Mouse (Mus musculus): Measurements from ENCODE around the gene Oas1h. TPM values are rescaled to one million over a fixed set of nuclear protein-coding genes. Genes with fewer than 3 reads are reported as not detected.
A peak's percentile ranks its signal among the peaks of the same experiment; 100 is the strongest.

Gene Oas1h
- not detected in 2 replicates for polyA plus RNA-seq (2016; fragmentation: Nextera tagmentation; extraction: Ambion mirVana)

DNA sequence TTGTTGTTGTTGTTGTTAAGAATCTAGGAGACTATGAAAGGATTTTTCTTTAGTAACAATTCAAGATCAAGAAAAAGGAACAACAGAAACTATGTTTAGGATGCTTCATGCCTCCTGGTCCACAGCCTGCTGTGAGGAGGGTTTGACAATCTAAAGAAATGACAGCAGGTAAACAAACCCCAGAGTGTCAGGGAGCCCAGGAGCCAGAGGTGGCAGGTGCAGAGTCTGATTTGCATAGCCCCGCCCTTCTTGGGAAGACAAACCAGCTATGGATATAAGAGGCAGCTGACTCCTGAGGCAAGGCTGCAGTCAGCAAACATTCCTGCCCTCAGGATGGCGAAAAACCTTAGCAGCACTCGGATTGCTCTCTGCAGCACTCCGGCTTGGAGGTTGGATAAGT, at the start of gene Oas1h:
TSS of gene Oas1h (plus strand) at position 301 of the 400 bp plus-strand sequence.
- Histone ChIP-seq H3K27ac (no peak within 1 kb of the TSS), H3K27me3 (ENCODE audit: poor library complexity, severe bottlenecking) (no peaks in the 10 kb centered on the region), H3K4me1 (no peaks in the 10 kb centered on the region), H3K9me3 (no peaks in the 10 kb centered on the region), H3K36me3 (replicated peaks) (no peaks in the 10 kb centered on the region), H3K4me3 (no peak within 1 kb of the TSS)
- no peak for DNase-seq (ENCODE audit: extremely low spot score, low spot score)
- 52% methylated on average over 4 of the region's 4 CpGs for WGBS

DNA sequence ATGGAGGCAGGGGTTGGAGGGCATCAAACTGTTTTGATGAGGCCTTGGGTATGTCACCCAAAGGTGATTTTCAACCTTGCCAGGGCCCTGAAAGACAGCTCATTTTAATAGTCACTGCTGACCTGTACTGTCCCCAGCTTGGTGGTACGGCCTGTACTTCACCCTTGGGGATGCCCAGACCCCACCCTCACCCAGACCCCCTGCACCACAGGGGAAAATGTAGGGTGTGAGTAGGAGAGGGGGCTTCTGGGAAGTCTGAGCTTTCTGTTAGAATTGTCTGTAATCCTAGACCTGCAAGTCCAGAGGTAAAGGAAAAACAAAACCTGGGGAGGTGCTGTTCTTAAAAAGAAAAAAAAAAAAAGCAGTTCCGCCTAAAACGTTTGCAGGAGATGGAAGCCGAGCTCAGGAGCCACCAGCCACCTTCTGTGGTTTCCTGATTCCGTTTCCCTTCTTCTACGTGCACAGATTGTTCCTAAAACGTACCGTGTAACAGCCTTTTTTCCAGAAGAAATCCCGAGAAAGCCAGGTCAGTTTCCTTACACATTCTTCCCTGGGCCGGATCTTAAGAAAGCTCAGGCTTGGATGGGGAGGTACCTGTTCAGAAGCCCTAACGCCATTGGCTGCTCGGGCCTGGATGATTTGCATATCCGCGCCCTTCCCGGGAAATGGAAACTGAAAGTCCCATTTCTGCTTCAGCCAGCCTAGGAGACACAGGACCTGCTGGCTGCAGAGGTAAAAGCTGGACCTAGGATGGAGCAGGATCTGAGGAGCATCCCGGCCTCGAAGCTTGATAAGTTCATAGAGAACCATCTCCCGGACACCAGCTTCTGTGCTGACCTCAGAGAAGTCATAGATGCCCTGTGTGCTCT, 49.0 kb upstream of the Oas1h start, which contains the start of gene Oas1c:
TSS of gene Oas1c (minus strand) at position 564 of the 869 bp plus-strand sequence.
- H3K9me3 ChIP-seq = no peaks in the 10 kb centered on the region
- H3K27me3 ChIP-seq (ENCODE audit: poor library complexity, severe bottlenecking) = no peaks in the 10 kb centered on the region
- peak within 1 kb of the TSS; percentile 41 for H3K4me3 ChIP-seq
- peaks cover 22% of the 10 kb centered on the region for H3K4me1 ChIP-seq
- peak; percentile 74 for DNase-seq (ENCODE audit: extremely low spot score, low spot score)
- WGBS = 7% methylated on average over 18 of the region's 18 CpGs
- peak within 1 kb of the TSS; percentile 77 for H3K27ac ChIP-seq
- H3K36me3 ChIP-seq (replicated peaks) = no peaks in the 10 kb centered on the region

DNA sequence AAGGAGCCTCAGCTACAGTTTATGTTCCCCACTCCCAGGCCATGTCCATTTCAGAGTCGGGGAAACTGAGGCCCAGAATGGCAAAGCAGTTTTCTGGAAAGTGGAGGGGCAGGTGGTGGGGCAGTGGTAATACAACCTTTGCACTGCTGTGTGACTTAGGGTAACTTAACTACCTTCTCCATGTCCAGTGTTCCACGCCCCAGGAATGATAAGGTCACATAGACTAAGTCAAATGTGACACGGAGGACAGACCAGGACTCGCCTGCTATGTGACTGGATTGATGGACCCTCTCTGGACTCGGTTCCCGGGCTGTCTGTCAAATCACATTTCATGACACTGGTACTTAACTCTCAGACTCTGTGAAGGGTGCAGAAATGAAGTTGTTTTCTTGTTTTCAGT, 48.2 kb upstream of the Oas1h start:
- 83% methylated on average over 6 of the region's 6 CpGs for WGBS
- Histone ChIP-seq H3K4me1 (peaks cover 22% of the 10 kb centered on the region), H3K9me3 (no peaks in the 10 kb centered on the region), H3K4me3 (peak overlapping the region; percentile 41), H3K27me3 (ENCODE audit: poor library complexity, severe bottlenecking) (no peaks in the 10 kb centered on the region), H3K36me3 (replicated peaks) (no peaks in the 10 kb centered on the region), H3K27ac (peak overlapping the region; percentile 77; the same call in 1 of the 2 replicates)
- no peak for DNase-seq (ENCODE audit: extremely low spot score, low spot score)

DNA sequence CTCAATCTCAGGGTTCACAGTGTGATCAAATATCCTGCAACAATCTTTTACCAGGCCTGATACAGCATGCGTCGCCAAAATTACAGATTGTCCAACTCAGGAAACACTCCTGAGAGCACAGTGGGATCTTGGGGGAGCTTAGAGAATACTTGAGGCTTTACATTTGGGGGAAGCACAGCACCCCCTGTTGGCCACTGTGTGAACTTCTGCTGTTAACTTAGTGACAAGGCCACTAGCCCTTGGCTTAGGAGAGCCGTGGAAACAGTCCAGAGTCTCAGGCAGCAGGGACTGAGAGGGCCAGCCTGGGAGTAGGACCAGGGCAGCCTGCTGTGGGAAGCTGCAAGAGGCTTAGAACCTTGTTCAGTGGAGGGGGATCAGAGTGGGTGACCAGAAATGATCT, 45.3 kb upstream of the Oas1h start:
- no peak for DNase-seq (ENCODE audit: extremely low spot score, low spot score)
- H3K36me3 ChIP-seq (replicated peaks) = no peaks in the 10 kb centered on the region
- no peaks in the 10 kb centered on the region for H3K27me3 ChIP-seq (ENCODE audit: poor library complexity, severe bottlenecking)
- H3K9me3 ChIP-seq = peaks cover 16% of the 10 kb centered on the region; the same call in 1 of the 2 replicates
- H3K4me3 ChIP-seq = no peak overlapping the region
- H3K4me1 ChIP-seq = peaks cover 16% of the 10 kb centered on the region
- 66% methylated on average over 3 of the region's 3 CpGs for WGBS
- H3K27ac ChIP-seq = no peak overlapping the region

DNA sequence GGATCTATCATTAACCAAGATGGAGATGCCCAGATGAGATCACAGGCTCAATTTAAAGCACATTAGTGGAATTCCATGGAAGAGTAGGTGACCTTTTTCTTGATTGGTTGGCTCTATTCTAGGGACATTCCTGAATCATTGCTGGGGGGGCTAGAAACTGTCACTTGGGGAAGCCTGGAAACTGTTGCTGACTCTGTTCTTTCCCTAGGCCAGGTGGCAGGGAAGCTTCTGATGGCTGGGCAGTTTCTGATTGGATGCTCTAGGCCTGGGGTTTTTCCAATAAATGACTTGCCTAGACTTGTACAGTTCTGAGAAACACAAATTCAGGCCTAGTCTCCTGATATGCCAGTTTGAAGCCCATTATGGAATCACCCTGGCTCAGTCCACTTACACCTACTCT, 42.2 kb upstream of the Oas1h start:
- Histone ChIP-seq H3K27ac (no peak overlapping the region), H3K4me3 (no peak overlapping the region), H3K4me1 (no peaks in the 10 kb centered on the region), H3K9me3 (peaks cover 16% of the 10 kb centered on the region; the same call in 1 of the 2 replicates), H3K27me3 (ENCODE audit: poor library complexity, severe bottlenecking) (no peaks in the 10 kb centered on the region), H3K36me3 (replicated peaks) (no peaks in the 10 kb centered on the region)
- DNase-seq (ENCODE audit: extremely low spot score, low spot score) = no peak

DNA sequence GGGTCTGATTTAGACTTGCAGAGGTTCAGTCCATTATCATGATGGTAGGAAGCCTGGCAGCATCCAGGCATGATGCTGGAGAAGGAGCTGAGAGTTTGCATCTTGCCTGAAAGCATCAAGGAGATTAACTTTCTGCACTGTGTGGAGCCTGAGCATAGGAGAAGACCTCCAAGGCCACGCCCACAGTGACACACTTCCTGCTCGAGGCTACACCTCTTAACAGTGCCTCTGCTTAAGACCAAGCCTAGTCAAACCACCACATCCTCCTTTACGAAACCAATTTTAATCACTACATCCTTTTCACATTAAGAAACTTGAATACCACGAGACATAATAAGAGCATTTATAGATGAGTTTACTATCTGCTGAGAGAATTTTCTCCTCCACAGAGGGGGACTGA, 30.2 kb upstream of the Oas1h start:
- DNase-seq (ENCODE audit: extremely low spot score, low spot score) = no peak
- H3K9me3 ChIP-seq = peaks cover 3% of the 10 kb centered on the region; the same call in 1 of the 2 replicates
- peaks cover 12% of the 10 kb centered on the region for H3K27me3 ChIP-seq (ENCODE audit: poor library complexity, severe bottlenecking)
- peaks cover 19% of the 10 kb centered on the region for H3K4me1 ChIP-seq
- no peak overlapping the region for H3K4me3 ChIP-seq
- no peaks in the 10 kb centered on the region for H3K36me3 ChIP-seq (replicated peaks)
- no peak overlapping the region for H3K27ac ChIP-seq
- WGBS = 86% methylated on average over 4 of the region's 4 CpGs

DNA sequence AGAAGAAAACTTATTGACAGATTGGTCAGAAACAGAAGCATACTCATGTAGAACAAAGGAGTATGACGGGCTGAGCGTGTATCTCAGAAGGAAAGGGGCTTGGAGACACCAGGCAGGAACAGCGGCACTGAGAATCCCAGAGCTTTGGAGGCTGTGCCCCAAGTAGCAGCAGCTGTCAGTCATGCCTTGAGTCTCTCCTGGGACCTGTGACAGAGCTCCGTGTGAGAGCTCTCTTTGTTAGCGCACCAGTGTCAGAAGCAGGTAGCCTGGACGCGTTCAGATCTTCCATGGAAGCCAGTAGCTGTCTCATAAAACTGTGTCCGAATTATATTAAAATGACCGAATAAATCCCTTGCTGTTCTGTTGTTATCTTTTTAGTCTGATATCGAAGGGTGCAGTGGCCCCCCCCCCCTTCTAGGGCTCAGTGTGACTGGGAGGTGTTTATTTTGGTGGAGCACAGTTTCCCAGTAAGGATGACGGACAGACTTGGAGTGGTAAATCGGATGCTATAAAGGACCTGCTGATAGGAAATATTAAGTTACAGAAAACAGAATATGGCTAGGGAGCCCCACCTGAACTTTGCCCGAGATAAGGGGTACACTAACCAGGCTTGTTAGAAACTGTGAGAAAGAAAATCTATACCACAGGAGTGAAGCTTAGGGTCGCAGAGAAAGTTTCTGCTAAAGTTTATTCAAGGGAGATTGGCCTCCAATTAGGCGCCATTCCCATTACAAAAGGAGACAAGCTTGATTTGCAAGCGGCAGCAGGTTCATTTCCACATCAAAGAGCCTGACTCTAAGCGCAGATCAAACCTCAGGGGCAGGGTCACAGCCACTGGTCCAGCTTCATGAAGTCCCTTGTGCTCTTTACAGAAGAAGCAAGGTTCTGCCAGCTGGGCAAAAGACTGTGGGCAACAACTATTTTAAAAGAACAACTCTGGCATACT, 27.6 kb upstream of the Oas1h start:
- Histone ChIP-seq H3K36me3 (replicated peaks) (no peaks in the 10 kb centered on the region), H3K9me3 (peaks cover 3% of the 10 kb centered on the region; the same call in 1 of the 2 replicates), H3K4me1 (peaks cover 19% of the 10 kb centered on the region), H3K4me3 (peak overlapping the region; percentile 32), H3K27ac (peak overlapping the region; percentile 68), H3K27me3 (ENCODE audit: poor library complexity, severe bottlenecking) (peaks cover 16% of the 10 kb centered on the region)
- peak; percentile 45 for DNase-seq (ENCODE audit: extremely low spot score, low spot score)
- 18% methylated on average over 17 of the region's 17 CpGs for WGBS

DNA sequence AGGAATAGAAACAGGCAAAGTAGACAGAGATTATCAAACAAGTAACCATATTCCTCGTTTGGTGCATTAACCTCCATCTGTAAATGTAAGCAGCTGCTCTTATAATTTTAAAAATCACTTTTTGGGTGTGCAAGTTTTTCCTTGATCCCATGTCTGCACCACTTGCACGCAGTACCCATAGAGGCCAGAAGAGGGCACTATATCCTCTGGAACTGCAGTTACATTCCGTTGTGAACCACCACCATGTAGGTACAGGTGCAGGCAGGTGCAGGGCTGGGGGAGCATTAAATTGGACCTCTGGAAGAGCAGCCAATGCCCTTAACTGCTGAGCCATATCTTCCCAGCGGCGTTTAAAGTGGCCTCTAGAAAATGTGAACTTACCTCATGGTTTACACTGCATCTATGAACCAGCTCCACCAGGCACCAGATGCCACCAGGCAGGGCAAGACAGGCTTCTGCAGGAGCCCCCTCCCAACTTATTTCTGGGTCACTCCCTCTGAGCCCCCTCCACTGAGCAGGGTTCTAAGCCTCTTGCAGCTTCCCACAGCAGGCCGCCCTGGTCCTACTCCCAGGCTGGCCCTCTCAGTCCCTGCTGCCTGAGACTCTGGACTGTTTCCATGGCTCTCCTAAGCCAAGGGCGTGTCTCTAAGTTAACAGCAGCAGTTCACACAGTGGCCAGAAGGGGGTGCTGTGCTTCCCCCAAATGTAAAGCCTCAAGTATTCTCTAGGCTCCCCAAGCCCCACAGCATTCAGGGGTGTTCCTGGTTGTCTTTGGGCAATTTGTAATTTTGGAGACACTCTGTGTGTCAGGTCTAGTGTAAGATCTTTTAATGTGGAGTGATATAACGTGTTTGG, 24.3 kb upstream of the Oas1h start:
- DNase-seq (ENCODE audit: extremely low spot score, low spot score) = peak; percentile 48
- Histone ChIP-seq H3K4me3 (no peak overlapping the region), H3K27me3 (ENCODE audit: poor library complexity, severe bottlenecking) (peaks cover 16% of the 10 kb centered on the region), H3K4me1 (peaks cover 19% of the 10 kb centered on the region), H3K9me3 (no peaks in the 10 kb centered on the region), H3K27ac (no peak overlapping the region), H3K36me3 (replicated peaks) (no peaks in the 10 kb centered on the region)
- 8% methylated on average over 8 of the region's 8 CpGs for WGBS

DNA sequence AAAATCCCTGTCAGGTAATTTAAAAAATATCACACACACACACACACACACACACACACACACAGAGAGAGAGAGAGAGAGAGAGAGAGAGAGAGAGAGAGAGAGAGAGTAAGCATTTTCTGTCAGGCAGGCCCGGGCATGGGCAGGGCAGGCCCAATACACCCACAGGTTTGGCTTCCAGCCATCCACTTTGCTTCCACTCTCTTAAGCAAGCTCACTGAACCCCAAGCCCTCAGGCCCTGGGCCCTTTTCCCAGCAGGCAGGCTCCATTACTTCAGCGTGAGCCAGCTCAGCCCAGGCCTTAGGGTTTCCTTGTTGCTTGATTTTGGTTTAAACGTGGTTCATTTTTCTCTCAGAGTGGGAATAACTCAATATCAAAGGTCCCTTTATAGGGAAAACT, 16.5 kb upstream of the Oas1h start:
- Histone ChIP-seq H3K27me3 (ENCODE audit: poor library complexity, severe bottlenecking) (no peaks in the 10 kb centered on the region), H3K4me3 (no peak overlapping the region), H3K4me1 (no peaks in the 10 kb centered on the region), H3K9me3 (no peaks in the 10 kb centered on the region), H3K36me3 (replicated peaks) (no peaks in the 10 kb centered on the region), H3K27ac (no peak overlapping the region)
- DNase-seq (ENCODE audit: extremely low spot score, low spot score) = no peak
- 88% methylated on average over 3 of the region's 3 CpGs for WGBS

DNA sequence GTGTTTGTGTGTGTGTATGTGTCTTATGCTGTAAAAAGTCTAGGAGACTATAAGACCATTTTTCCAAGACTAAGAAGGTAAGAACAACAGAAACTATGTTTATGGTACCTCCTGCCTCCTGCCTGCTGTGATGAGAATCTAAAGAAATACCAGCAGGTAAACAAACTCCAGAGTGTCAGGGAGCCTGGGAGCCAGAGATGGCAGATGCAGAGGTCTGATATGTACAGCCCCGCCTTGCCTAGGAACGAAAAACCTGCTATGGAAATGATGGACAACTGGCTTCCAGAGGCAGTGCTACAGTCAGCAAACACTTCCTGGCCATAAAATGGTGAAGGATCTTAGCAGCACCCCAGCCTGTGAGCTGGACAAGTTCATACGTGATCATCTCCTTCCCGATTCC, 14.2 kb upstream of the Oas1h start, which contains the start of gene Oas1f:
TSS of gene Oas1f (plus strand) at position 301 of the 400 bp plus-strand sequence.
- DNase-seq (ENCODE audit: extremely low spot score, low spot score) = no peak
- Histone ChIP-seq H3K36me3 (replicated peaks) (no peaks in the 10 kb centered on the region), H3K4me3 (no peak within 1 kb of the TSS), H3K4me1 (no peaks in the 10 kb centered on the region), H3K27me3 (ENCODE audit: poor library complexity, severe bottlenecking) (no peaks in the 10 kb centered on the region), H3K27ac (no peak within 1 kb of the TSS), H3K9me3 (no peaks in the 10 kb centered on the region)
- 89% methylated on average over 4 of the region's 4 CpGs for WGBS

DNA sequence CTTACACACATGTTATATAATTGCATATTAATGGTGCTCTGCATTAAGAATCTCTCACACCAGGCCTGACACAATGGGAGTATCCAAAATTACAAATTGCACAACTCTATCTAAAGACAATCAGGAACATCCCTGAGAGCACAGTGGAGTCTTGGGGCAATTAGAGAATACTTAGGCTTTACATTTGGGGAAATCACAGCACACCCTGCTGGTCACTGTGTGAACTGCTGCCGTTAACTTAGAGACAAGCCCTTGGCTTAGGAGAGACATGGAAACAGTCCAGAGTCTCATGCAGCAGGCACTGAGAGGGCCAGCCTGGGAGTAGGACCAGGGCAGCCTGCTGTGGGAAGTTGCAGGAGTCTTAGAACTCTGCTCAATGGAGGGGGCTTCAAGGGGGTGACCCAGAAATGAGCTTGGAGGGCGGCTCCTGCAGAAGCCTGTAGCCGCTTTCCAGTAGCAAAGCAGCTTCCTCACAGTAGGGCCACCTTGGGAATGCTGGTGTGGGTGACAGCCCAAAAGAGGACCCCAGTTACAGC, 11.6 kb upstream of the Oas1h start:
- H3K4me1 ChIP-seq = no peaks in the 10 kb centered on the region
- peak; percentile 28 for DNase-seq (ENCODE audit: extremely low spot score, low spot score)
- H3K4me3 ChIP-seq = no peak overlapping the region
- H3K36me3 ChIP-seq (replicated peaks) = no peaks in the 10 kb centered on the region
- no peak overlapping the region for H3K27ac ChIP-seq
- H3K27me3 ChIP-seq (ENCODE audit: poor library complexity, severe bottlenecking) = no peaks in the 10 kb centered on the region
- 59% methylated on average over 3 of the region's 3 CpGs for WGBS
- H3K9me3 ChIP-seq = peaks cover 11% of the 10 kb centered on the region

DNA sequence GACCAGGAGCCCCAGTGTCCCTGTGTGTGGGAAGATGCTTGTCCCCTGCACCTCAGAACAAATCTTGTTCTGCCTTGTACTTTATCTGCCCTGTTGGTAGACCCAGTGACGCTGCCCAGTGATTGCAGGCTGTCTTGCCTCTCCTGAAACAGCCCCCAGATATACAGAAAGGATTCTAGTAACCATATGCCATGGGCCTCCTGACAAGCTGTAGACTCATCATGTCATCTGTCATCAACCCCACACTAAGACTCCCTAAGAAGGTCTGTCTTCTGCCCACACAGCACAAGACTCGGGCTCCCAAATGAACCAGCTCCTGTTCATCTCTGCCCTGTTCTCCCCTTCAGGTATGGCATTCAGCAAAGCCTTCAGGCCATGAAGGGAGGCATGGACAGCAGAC, 2.0 kb upstream of the Oas1h start:
- Histone ChIP-seq H3K27me3 (ENCODE audit: poor library complexity, severe bottlenecking) (no peaks in the 10 kb centered on the region), H3K4me1 (no peaks in the 10 kb centered on the region), H3K27ac (no peak overlapping the region), H3K36me3 (replicated peaks) (no peaks in the 10 kb centered on the region), H3K4me3 (no peak overlapping the region), H3K9me3 (peaks cover 7% of the 10 kb centered on the region)
- DNase-seq (ENCODE audit: extremely low spot score, low spot score) = no peak
- 88% methylated on average over 2 of the region's 2 CpGs for WGBS
